Mouse (Mus musculus) olfactory bulb, adult 2 months (tissue): Measurements from ENCODE around the gene Zcchc10.

Experiments
- CTCF ChIP-seq: fragments of 200-500 bp; IDR thresholded peaks from 2 replicates; pipeline ENCODE4 v1.5.1; 2012; ENCODE audit warnings: low read depth, mild to moderate bottlenecking, low read length, moderate library complexity; ENCODE audit not compliant: insufficient read depth
- POLR2A ChIP-seq: fragments of 200-500 bp; IDR thresholded peaks from 2 replicates; pipeline ENCODE4 v1.6.1; 2012; ENCODE audit warnings: mild to moderate bottlenecking, low read depth, low read length, moderate library complexity; ENCODE audit not compliant: insufficient read depth

DNA sequence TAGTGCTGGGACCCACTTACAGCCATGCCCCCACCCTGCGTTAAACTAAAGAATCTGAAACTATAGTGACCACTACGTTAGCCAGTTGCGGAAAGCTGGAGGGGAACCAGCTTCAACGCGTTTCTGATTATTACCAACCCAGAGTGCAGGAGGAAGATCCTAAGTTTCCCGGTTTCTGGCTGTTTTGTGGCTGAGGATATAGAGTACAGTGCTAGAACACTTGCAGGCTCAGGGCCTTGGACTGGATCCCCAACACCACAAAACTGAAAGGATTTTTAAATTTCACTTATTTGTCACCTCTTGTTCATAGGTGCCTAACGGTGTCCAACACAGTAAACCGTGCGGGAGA lies 23.3 kb upstream of the Zcchc10 start:
- TF ChIP-seq CTCF: no peak
- no peak for TF ChIP-seq POLR2A
